Mouse (Mus musculus) liver, postnatal 0 days (tissue): ENCODE results near the gene Angpt4.

Experiments used
- CTCF ChIP-seq: sonication (generic); IDR thresholded peaks from 2 replicates; pipeline ENCODE4 v1.5.1; 2016; ENCODE audit warnings: antibody characterized with exemption, low read depth
- EP300 ChIP-seq: IDR thresholded peaks from 2 replicates; pipeline ENCODE4 v1.6.1; 2016; ENCODE audit warnings: antibody characterized with exemption, low read depth, mild to moderate bottlenecking

DNA sequence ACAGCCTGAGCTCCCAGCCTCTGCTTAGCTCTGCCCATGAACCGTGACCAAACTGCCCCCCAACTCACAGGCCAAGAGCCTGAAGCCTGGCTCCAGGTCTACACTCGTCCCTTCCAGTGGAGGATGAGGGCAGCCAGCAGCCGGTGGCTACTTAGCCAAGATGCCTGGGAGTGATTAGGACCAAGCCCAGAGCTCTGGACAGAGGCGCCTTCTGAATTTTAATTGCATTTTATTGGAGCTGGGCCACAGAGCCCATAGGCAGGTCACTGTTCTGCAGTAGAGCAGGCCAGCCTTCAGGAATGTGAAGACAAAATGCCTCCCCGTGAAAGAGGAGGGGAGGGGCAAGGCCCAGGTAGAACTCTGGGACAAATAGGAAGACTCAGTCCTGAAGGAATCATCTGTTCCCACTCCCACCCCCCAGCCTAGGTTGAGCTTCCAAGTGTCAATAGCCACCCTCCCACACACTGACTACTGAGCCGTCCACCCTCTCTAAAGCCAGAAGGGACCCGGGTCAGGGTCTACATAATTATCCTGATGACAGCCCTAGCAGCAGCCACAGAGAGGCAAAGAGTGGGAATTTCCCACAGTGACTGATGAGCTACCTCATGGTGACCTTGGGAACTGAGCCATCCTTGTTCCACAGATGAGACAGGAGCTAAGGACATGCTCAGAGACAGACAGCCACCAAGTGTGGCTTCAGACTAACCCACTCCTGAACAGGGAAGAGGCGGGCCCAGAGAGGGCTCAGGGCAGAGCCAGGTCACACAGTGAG is 16.6 kb upstream of the Angpt4 start:
- TF ChIP-seq EP300 = no peak
- TF ChIP-seq CTCF = no peak
